Mouse (Mus musculus) testis, postnatal 14 days (tissue): ENCODE results near the gene Fabp3.

Experiments
- DNase-seq: peaks from one replicate; pipeline ENCODE4 v3.0.0; 2021; ENCODE audit warnings: low spot score

The Fabp3 gene

DNA sequence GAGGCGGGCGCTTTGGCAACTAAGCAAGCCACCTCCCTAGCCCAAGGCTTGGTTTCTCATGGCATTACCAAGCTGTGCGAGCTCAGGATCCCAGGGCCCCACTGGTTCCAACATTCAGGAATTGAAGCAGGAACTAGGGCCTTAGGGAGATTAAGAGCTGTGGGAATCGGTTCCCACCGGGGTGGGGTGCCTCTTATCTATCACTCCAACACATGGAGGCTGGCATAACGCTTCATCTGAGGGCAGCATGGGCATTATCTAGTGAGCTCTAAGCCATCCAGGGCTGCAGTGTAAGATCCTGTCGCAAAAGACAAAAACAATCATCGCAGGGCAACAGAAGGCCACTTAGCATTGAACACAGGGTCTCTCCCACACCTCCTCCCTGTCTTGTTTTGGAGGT, 13.9 kb upstream of the Fabp3 start:
- no peak for DNase-seq

DNA sequence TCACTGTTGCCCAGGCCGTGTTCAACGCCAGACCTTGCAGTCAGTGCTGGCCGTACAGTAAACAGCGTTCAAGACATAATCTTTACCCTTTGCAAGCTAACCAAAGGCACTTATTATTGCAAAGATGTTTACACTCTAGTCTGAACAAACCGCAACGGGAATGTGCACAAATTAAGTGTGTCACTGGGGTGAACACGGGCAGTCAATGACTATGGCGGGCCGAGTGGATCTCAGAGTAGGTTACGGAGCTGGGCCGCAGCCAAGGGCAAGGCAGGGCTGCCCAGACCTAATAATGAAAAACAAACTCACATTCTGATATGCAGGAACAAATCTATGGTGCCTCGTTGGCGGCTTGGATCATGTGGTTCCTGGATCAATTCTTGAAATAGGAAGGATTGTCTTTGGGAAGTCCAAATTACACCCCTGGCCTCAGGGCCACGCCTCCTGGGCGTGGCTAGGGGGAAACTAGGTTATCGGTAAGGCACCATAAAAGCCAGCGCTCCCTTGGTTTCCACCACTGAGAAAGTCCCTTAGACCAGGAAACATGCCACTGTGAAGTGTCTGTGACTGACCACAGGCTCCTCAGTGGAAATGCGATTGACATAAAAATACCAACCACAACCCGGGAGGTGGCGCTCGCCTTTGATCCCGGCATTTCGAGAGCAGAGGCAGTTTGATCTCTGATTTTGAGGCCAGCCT, 13.2 kb upstream of the Fabp3 start:
- no peak for DNase-seq

DNA sequence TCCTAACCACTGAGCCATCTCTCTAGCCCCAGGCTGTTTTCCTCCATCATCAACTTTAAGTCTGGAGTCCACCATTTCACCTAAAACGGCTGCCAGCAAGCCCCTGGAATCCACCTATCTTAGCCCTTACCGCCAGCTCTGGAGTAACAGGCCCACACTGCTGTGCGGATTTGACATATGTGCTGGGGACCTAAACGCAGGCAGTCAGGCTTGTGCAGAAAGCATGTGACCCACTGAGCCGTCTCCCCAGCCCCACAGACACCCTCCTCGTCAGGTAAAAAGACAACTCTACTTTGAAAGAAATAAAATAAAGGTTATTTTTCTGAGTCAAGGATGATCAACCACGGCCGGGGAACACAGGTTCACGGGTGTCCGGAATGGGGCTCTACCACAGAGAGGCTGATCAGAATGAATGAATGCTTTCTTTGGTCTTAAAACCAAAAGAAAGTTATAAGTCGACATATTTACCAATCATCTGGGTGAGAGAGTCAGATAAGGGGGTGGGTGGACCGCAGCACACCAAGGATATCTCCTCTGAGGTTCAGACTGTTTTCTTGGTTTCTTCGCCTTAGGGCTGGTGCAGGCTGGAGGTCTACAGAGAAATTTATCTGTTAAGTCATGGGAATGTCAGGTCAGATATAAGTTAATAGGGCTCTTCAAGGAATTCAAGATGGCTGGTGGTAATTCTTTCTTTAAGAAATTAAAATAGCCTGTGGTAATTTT, 12.0 kb upstream of the Fabp3 start:
- no peak for DNase-seq

DNA sequence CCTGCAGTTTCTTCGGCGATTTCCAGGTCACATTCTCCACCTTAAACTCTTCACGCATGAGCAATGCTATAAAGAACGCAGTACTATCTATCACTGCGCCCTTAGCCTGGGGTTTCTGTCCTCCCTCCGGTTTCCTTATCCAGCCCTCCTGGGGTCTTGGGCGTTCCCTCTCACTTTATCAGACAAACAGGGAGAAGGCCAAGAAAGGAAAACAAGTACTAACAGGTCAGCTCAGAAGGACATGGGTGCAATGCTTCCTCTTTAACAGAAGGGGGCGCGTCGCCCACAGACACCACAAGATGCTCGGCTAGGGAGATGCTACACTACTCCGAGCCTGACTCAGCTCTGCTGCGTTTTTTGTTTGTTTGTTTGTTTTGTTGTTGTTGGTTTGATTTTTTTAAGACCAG, 11.3 kb upstream of the Fabp3 start:
- DNase-seq = no peak

DNA sequence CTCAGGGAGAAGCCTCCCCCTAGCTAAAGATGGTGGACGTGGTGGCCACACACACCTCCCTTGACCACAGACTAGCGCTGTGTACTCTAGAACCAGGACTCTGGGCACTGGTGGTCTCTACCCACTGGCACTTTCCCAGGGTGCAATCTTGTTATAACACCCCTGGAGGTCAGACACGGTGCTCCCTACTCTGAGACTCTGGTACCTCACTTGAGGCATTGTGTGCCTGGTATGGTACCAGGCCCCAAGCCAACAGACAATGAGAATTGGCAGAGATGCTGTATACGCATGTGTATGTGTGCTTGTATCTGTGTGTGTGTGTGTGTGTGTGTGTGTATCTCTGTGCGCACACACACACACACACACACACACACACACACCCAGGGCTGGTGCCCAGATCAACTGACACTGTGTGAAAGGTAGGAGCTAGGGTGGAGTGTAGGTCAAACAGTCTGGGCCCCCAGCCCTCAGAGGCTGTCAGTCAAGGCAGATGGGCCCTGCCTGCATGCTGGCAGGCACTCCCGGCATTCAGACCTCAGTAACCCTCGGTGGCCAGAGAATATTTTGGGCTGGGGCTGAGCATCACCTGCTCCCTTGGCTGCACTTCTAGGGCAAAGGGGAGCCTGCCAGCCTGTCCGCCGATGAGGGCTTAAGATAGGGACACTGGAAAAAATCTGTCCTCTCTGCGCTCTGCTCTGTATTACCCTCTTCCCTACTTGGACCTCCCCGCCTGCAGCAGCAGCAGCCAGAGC, 9.3 kb upstream of the Fabp3 start:
- no peak for DNase-seq

DNA sequence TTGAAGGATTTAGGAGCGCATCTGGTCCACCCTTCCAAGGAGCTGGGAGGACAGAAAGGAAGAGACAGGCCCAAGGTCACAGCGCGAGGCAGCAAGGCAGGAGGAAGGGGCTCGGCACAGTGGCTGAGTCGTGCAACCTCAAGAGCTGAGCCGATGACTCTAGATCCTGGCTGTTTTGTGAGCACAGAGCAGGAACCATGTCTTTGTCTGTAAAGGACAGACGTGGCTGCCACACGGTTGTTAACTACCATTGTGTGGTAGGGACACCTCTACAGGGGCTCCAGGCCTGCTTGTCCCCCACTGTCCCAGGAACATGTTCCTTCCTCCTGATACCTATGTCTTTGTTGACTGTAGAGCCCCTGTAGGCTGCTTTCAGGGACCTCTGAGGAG, 8.8 kb upstream of the Fabp3 start:
- no peak for DNase-seq

DNA sequence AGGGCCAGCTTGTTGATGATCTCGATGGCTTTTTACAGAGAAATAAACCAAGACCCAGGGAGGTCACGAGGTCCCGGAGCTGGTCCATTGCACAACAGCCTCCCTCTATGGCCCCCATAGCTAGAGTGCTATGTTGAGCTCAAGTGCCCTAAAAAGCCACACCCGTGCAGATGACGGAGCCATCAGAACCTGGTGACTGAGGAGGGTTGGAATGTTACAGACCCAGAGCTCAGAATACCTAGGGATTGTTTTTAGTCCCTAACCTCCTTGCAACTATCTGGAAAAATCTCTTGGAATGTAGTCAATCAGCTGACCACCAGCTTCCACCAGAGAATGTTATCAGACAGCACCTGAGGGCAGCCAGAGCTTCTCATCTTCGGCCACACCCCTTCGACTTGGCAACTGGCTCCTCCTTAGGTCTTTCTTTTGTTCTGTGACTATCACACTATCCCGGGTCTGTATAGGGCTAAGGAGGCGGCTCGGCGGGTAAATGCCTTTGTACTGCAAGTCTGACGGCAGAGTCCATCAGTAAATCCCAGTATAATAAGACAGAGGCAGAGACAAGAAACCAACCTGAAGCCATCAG, 6.0 kb upstream of the Fabp3 start:
- no peak for DNase-seq

DNA sequence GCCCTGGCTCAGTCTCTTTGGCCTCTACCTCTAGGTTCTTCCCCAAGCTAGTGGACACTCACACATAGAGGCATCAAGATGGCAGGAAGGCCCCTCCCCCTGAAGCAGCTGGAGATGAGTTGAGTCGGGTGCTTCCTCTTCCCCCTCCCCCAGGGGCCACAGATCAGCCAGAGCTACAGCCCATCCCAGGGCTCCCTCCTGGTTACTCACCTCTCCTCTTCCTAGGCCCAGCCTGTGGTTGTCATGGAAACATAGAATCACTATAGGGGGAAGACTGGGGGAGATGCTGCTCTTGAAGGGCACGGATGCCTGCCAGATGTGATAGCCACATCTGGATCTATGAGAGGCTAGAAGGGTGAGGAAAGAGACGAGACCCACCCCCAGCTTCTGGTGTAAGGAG, 3.6 kb upstream of the Fabp3 start:
- DNase-seq = no peak

DNA sequence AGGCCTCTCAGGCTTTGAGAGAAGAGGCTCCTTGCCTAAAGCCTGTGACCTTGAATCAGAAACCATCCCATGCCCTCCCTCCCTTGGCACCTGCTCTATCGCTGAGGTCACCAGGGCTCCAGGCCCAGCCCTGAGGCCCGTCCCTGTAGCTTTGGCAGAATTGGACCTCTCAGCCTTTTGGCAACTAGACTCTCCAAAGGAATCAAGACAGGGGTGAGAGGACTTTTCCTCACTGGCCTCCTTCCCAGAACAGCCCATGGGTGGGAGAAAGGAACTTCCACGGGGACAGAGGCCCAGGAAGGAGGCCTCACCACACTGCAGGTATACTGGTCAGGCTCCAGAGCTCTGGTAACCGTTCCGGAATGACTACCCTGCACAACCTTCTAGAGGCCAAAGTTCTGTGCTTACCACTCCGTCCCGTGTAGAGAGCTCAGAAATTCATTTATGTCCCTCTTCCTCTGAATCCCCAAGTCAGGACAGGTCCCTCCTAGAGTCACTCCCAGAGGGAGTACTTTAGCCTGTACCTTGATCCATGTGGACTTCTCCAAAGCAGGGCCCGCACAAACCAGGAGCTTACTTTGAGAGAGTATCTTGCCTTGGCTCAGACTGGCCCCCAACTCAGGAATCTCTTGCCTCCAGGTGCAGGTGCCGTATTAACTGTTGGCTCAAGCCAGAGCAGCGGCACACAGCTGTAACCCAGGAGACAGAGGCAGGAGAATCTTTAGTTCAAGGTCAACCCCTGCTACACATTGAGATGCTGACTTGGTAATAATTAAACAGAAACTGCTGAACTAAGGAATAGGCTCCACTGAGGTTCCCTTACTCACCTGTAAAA, 1.4 kb upstream of the Fabp3 start:
- DNase-seq = peak; percentile 64

DNA sequence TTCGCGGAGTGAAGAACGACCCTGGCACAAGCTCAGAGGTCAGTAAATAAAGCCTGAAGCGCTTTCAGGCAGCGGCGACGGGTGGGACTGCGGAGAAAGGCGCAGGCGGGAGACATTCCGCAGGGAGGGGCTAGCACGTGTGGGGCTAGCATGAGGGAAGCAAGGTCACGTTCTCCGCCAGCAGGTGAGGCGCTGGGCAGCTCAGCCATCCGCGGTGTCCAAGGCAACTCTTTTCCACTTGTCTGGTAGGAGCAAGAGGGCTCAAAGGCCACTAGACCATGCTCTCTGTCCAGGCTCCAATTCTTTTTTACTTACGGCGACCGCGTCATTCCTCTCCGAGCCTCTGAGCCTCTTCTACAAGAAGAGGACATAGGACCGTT, 554 bp upstream of the Fabp3 start:
- DNase-seq = peak; percentile 55

DNA sequence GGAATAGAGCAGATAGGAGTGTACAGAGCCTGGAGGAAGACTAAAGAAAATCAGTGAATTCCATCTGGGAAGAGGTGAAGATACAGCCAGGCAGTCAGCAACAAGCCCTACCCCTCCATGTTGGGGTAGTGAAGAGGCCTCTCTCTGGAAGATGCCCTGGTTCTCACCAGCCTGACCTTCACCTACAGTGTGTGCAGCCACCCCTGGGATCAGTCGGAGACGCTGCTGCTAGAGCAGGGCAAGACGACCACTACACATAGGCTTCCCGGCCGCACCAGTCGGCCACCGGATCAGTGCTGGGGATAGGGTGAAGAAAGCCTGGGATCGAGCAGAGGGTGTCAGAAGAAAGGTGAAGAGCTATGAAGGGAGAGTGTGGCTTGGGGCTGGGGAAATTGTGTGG, 859 bp downstream of the Fabp3 start:
- no peak for DNase-seq

DNA sequence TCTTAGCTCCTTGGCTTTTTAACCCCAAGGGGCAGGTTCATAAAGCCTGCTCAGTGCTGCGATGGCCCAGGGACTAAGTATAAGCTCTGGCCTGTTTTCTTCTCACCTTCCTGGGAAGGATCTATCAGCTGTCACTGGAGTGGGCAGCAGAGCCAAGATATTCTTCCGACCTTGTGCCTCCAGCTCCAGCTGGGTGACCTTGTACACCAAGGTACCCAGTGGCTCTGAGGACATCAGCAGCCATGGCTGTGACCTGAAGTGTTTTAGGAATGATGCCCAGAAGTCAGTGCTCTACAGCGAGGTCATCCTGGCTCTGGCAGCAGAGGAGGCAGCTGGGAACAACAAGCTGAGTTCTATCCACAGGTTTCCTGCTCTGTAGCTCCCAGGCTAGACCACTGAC, 4.1 kb downstream of the Fabp3 start:
- DNase-seq = no peak

DNA sequence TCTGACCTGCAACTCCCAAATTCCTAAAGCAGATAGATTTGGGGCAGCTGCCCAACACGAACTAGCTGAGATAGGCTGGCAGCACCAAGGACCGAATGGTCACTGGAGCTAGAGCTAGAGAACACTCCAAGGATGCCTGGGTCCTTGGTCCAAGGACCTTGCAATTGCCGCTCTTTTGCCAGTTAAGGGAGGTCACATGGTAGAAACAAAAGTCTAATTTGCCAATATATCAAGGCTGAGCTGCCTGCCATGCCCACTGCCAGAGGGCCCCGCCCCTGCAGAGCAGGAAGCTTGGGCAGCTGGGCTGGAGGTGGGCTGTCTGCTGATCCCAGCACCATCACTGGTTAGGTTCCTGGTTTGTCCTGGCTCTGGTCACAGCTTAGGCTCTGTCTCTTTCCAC, 5.2 kb downstream of the Fabp3 start:
- no peak for DNase-seq

DNA sequence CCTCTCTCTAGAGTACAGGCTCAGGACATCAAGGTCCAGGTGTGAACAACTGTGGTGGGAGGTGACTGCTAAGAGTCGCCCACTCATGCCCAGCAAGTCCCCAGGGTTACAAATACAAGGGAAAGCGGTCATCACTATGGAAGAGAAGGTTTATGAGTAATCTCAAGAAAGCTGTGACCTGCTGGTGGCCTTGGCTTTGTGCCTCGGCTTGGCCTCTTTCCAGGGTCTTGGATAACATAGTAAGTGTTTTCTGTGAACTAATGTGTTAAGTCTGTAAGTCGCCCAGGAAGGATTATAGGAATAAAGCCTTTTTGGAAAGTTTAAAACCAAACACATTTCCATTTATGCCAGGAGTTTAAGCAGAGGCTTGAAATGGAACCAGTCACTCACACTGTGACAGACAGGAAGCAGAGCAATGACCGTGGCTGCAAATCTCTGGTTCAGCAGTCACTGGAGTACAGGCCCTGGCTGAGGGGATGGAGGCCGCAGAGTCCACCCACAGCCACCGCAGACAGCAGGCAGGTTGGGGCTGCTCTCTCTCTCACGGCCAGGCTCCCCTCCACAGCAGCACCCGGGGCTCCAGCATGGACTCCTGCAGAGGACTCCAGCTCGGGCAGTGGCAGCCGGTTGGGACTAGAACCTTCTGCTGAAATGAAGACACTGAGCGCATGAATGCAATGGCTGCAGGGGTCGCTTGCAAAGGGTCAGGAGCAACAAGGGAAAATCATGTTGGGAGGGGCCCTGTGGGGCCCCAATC, 7.6 kb downstream of the Fabp3 start:
- DNase-seq = no peak

DNA sequence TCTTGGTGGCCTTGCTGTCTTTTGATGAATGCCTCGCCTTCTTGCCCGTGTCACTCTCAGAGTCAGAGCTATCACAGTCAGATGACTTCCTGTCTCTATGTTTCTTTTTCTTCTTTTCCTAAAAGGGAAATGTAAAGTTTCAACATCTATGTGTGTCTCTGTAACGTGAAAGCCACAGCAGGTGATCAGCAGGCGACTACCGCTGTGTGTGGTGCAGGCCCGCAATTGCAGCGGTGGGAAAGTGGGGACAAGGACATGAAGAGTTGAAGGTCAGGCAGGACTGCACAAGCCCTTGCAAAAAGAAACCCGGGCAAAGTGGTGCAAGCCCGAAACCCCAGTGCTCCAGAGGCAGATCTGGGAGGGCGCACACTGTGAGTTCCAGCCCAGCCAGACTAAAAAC, 8.3 kb downstream of the Fabp3 start:
- DNase-seq = no peak

DNA sequence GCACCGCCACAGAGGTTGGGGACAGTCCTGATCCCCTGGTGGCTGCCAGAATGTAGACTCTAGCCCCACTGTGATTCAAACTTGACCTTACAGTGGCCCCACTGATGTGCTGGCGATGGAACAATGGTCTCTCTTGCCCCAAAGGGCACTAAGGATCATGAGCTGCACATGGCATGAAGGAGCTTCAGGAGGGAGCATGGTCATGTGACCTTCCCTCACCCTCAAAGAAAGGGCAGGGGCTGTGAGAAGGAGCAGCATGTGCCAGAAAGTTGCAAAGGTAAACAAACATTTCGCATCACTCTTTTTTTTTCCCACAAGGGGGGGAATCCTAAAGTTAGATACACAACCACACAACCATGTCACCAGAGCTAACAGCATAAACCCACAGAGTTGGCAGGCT, 9.7 kb downstream of the Fabp3 start:
- no peak for DNase-seq

DNA sequence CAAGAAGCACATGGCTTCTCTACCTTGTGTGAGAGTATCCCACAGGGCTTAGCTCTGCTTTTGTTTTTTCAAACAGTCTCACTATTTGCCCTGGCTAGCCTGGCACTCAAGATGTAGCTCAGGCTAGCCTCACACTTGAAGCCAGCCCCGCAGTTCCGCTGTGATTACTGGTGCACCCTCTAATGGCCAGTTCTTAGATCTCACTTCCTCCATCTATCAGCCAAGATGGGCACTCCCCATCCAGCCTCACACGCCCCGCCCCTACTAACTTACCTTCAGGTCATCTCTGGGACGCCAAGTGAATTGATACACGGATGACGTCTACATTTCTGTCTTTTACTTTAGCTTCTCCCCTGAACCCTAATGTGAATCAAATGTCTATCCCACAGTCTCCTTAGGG, 11.2 kb downstream of the Fabp3 start:
- no peak for DNase-seq

DNA sequence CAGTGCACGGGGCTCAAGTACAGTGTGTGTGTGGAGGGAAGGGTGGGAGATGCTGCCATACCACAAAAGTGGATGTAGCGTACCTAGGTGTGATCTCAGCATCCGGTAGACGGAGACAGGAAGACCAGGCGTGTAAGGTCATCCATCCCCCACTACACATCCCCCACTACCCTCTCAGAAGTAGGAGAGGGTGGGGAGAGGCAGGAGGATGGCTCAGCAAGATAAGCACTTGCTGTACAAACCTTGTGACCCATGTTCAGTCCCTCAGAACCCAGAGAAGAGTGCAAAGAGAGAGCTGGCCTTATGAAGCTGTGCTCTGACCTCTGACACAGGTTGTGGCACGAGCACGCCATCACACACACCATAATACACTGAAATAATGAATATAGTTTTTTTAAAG, 13.2 kb downstream of the Fabp3 start:
- no peak for DNase-seq

DNA sequence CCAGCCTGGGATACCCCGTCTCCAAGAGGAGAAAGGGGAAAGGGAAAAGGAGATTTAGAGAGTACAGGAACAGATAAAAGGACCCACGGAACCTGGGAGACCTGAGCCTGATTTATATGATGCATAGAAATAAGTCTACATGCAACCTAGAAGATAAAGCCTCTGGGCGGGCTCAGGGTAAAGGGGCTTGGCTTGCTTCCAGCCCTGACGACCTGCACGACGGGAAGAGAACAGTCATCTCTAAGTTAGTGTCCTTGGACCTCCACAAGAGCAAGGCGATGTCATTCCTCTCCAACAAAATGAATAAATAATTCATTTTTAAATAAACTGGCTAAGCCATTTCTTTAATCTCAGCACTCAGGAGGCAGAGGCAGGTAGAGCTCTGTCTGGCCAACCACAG, 14.2 kb downstream of the Fabp3 start:
- no peak for DNase-seq

DNA sequence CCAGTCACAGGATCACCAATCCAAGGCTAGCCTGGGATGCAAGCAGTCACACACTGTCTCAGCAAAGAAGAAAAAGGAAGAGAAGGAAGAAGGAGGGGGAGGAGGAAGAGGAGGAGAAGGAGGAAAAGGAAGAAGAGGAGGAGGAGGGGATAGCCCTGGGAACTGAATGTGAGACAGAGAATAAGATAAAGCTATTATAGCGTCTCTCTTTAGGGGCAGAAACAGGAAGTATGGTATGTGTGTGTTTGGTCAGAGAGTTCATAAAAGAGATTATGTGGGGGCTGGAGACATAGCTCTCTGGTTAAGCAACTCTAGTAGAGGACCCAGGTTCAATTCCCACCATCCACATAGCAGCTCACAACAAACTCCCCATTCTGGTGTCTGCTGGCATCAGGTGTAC, 14.8 kb downstream of the Fabp3 start:
- no peak for DNase-seq

DNA sequence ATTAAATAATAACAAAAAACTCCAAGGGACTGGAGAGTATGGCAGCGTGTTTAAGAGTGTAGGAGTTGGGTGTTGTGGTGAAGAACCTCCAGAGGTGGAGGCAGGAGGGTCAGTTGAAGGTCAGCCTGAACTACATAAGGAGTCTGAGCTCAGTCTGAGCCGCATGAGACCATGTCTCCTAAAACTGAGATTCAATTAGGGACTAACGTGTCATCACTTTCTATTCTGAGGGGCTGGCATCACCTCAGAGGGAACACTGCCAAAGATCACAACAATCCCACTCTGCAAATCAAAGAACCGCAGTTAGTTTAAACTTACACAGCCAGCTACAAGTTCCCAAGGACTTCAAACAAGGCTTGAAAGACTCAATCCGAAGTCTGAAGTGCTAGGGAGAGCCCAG, 15.2 kb downstream of the Fabp3 start:
- DNase-seq = no peak
